Mouse (Mus musculus) pancreas, adult 10 weeks (tissue): ENCODE measurements around the gene Wnt7a. TPM values are rescaled to one million over a fixed set of nuclear protein-coding genes. Genes with fewer than 3 reads are reported as not detected.

Source experiments
- polyA plus RNA-seq: library from polyadenylated mRNA; stranded (reverse); fragments of 350-450 nt; fragmentation: Illumina TruSeq; extraction: RNeasy Lipid Tissue Mini Kit (QIAGEN cat#74804); gene quantifications from one replicate; pipeline ENCODE4 v1.2.3, GENCODE M21; 2015; ENCODE audit warnings: low read depth, low replicate concordance; ENCODE audit not compliant: insufficient read depth

Gene Wnt7a
- not detected for polyA plus RNA-seq

GRCm38 (mm10) chr6:91410961-91411368 is at the start of gene Wnt7a:
Gene Wnt7a (minus strand): TSS chr6:91411363.

Other genes with a start within 250 kb of the Wnt7a start
- gene Fbln2, start 198.9 kb downstream of the Wnt7a start, polyA plus RNA-seq, result 65.8 TPM
- 2.2 TPM for gene Chchd4, start 62.2 kb upstream of the Wnt7a start, polyA plus RNA-seq
- gene Tmem43, start 62.3 kb upstream of the Wnt7a start, polyA plus RNA-seq, result 13.2 TPM
- 3.8 TPM for gene Xpc, start 104.5 kb upstream of the Wnt7a start, polyA plus RNA-seq
- 8.8 TPM for gene Lsm3, start 104.6 kb upstream of the Wnt7a start, polyA plus RNA-seq